Mouse (Mus musculus) hematopoietic multipotent progenitor cell, adult 10-12 weeks (in vitro differentiated cells): ENCODE data around the gene Ppp1r1b. TPM values are rescaled to one million over a fixed set of nuclear protein-coding genes. Genes with fewer than 3 reads are reported as not detected.

Experiments used
- polyA plus RNA-seq: library from polyadenylated mRNA; stranded (reverse); fragments of >175 nt; gene quantifications from 2 replicates; pipeline ENCODE4 v1.2.3, GENCODE M21; 2012; ENCODE audit warnings: low replicate concordance

Ppp1r1b gene
- 0.20 and 0.28 TPM in 2 replicates for polyA plus RNA-seq

DNA sequence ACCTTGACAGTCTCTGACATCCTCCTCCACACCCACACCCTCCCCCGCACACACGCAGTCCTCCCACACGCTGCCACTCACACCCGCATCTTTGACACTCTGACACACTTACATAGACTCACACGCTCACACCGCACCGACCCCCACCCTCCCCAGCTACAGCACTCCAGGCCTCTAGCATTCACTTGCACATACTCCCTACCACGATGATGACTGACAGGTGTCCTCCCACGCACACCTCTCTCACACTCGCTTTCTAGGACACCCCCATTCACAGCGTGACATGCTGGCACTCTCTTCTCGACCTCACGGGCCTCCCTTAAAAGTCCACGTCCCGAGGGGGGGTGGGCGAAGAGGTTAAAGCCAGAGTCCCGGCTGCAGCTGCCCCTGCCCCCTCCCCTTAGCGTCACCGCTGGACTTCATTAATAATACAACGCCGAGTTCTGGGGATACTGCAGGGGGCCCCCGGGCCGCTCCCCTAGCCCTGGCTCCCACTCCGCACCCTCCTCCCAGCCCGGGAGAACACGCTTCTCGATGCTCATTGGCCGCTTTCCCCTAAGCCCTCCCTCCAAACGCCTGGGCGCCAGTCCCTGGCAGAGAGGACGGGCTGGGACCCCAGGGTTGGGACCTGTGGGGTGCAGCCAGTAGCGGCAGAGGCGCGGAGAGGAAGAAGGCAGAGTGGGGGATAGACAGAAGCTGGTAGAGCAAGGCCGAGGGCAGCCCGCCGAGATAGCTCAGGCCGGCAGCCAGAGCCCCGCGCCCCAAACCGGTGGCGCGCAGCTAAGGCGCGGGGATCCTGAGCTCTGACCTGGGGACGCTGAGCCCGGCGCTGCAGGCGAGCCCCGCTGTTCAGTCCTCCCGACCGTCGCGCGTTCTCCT lies at the start of gene Ppp1r1b:
TSS of gene Ppp1r1b (plus strand) at position 322 of the 879 bp plus-strand sequence.

DNA sequence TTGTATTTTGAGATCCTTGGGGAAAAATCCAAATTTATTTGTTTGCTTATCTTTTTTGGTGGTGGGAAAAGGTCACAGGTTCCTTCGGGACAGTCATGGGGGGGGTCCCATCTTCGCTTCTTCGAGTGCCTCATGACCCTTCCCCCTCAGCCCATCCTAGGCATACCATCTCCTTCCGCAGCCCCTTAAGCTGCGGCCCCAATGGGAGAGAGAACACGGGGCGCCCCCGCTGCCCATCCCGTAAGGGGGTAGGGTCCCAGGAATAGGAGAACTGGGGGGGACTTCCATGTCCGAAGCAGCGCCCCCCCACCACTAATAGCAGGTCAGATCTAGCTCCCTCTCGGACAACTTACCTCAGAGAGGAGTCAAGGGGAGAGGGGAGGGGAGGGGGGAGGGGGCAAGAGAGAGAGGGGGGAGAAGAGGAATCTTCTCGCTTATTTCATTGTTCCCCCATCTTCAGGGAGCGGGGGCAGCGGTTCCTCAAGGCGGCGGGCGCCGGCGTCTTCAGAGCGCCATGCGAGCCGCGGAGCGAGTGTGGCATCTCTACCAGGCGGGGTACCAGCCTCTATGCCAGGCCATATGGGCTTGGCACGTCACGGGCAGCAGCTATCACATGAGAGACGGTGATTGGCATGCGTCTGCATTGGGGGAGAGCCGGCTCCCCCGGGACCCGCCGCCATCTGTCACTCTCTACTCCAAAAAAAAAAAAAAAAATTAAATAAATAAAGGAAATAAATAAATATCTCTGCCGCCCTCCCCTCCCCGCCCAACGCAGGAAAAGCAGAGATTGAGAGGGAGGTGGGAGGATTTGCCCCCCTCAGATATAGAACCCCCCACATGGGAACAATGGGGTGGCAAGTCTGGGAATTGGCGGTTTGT lies 18.9 kb upstream of the Ppp1r1b start, which contains the start of gene Neurod2:
TSS of gene Neurod2 (minus strand) at position 568 of the 879 bp plus-strand sequence.

DNA sequence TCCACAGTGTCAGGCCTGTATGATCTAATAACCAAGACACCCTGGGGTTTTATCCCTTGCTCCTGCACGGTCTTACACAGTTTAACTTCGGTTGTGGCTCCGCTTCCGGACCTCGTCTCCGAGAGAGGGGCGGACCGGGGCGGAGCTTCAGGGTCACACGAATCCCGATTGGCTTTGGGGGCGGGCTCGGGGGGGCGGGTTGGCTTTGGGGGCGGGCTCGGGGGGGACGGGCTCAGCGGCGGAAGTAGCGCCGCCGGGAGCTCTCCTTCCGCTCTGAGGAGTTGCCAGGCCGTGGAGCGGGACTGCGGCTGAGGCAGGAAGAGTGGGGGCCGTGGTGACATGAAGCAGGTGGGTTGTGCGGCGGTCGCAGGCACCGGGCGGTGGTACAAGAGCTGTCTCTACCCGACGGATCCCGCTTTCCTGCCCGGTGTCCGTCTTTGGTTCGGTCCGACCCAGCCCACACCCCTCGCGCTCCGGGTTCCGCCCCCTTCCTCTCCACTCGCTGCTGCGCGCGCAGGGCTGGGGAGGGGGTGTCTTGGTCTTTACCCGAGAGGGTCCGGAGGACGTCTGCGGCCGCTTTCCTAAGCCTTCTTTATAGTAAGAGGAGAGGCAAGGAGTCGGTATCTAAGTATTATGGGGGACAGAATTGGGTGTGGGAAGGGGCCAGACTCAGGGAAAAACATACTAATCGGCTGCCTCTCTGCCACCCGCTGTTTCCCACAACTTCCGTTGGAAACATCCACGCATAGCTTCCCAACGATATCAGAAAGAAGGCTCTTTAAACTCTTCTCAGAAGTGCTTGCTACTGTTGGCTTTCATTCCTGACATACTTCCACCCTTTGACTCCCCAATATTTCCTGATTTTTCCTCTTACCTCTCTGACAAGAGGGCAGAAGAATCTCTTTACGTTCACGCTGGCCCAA lies 10.2 kb downstream of the Ppp1r1b start, which contains the start of gene Stard3:
TSS of gene Stard3 (plus strand) at position 208 of the 923 bp plus-strand sequence.

GRCm38 (mm10) chr11:98383261-98384030 lies 35.2 kb downstream of the Ppp1r1b start, which contains the start of gene Tcap:
Gene Tcap (plus strand): TSS chr11:98383811.

GRCm38 (mm10) chr11:98385638-98386585 lies 37.7 kb downstream of the Ppp1r1b start, which contains the start of gene Pnmt:
Gene Pnmt (plus strand): TSS chr11:98386450.

DNA sequence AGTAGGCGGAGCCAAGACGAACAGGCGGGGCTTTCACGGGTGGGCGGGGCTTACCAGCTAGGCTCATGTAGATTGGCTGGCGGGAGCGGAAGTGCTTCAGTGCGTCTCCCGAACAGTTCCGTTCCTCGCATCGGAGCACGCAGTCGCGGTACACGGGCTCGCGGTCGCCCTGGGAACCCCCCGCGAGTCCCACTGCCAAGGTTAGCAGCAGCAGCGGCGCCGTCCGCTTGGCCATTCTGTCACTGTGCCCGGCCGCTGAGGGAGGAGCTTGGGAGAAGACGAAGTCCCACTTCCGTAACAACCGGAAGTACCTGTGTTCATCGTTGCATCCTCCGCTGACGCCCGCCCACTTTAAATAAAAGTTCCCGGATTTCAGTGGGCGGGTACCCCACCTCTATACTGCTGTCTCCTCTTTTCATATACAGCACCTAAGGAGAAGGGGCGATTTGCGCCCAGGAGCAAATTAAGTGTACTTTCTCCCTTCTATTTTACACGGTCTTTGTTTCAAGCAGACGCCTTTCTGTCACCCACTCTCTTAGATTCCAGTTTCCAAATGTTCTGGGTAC lies 52.0 kb downstream of the Ppp1r1b start, which contains the start of gene Pgap3:
TSS of gene Pgap3 (minus strand) at position 330 of the 566 bp plus-strand sequence.

Other genes with a start within 250 kb of the Ppp1r1b start
- gene Fbxl20, start 198.0 kb upstream of the Ppp1r1b start, polyA plus RNA-seq: 12.0 and 14.9 TPM in 2 replicates
- gene Med1, start 155.1 kb upstream of the Ppp1r1b start, polyA plus RNA-seq: 20.8 and 31.9 TPM in 2 replicates
- 22.0 and 24.5 TPM in 2 replicates for gene Cdk12, start 145.3 kb upstream of the Ppp1r1b start, polyA plus RNA-seq
- not detected in 2 replicates for gene Neurod2, start 18.8 kb upstream of the Ppp1r1b start, polyA plus RNA-seq
- gene Stard3, start 10.0 kb downstream of the Ppp1r1b start, polyA plus RNA-seq: 52.7 and 83.5 TPM in 2 replicates
- 0.20 and 0.59 TPM in 2 replicates for gene Tcap, start 35.4 kb downstream of the Ppp1r1b start, polyA plus RNA-seq
- not detected in 2 replicates for gene Pnmt, start 38.0 kb downstream of the Ppp1r1b start, polyA plus RNA-seq
- gene Pgap3, start 52.1 kb downstream of the Ppp1r1b start, polyA plus RNA-seq: 15.6 and 23.8 TPM in 2 replicates
- gene Erbb2, start 64.1 kb downstream of the Ppp1r1b start, polyA plus RNA-seq: 2.3 and 2.6 TPM in 2 replicates
- 41.8 and 65.2 TPM in 2 replicates for gene Mien1, start 90.6 kb downstream of the Ppp1r1b start, polyA plus RNA-seq
- gene Grb7, start 98.0 kb downstream of the Ppp1r1b start, polyA plus RNA-seq: 2.9 and 3.1 TPM in 2 replicates
- 71.3 and 78.4 TPM in 2 replicates for gene Ikzf3, start 197.6 kb downstream of the Ppp1r1b start, polyA plus RNA-seq
- 0.86 and 2.4 TPM in 2 replicates for gene Zpbp2, start 202.7 kb downstream of the Ppp1r1b start, polyA plus RNA-seq
- 33.4 and 47.2 TPM in 2 replicates for gene Ormdl3, start 239.0 kb downstream of the Ppp1r1b start, polyA plus RNA-seq
- gene Lrrc3c, start 249.9 kb downstream of the Ppp1r1b start, polyA plus RNA-seq: not detected in 2 replicates